Mouse (Mus musculus) forebrain, postnatal 0 days (tissue): ENCODE data around the gene Adipor2. TPM values are rescaled to one million over a fixed set of nuclear protein-coding genes. Genes with fewer than 3 reads are reported as not detected.
"Not testable (repeated sequence)": the region's sequence is repeated elsewhere in the genome, so short reads cannot be mapped to it uniquely, and the experiment has no call there.

Experiments used
- ATAC-seq: fragments of 200-750 bp; cut with Nextera tagmentation; 2 replicates; pipeline ENCODE4 v1.8.0; 2017; ENCODE audit warnings: mild to moderate bottlenecking, moderate library complexity
- DNase-seq: peaks from one replicate; pipeline ENCODE4 v3.0.0-alpha.2; 2015
- H3K27ac ChIP-seq: fragments of 300-500 bp; sonication (generic); 2 replicates; pipeline ENCODE4 v1.5.1; 2014; ENCODE audit warnings: low read depth, mild to moderate bottlenecking, antibody characterized with exemption, low read length, moderate library complexity, mixed read lengths
- H3K27me3 ChIP-seq: fragments of 300-500 bp; sonication (generic); 2 replicates; pipeline ENCODE4 v1.6.1; 2014; ENCODE audit warnings: mild to moderate bottlenecking, low read length, mixed read lengths; ENCODE audit not compliant: insufficient read depth
- H3K36me3 ChIP-seq: fragments of 300-500 bp; sonication (generic); 2 replicates; pipeline ENCODE4 v1.6.1; 2014; ENCODE audit warnings: mild to moderate bottlenecking, moderate library complexity; ENCODE audit not compliant: insufficient read depth
- H3K4me1 ChIP-seq: fragments of 300-500 bp; sonication (generic); 2 replicates; pipeline ENCODE4 v1.6.1; 2014; ENCODE audit warnings: antibody characterized with exemption; ENCODE audit not compliant: insufficient read depth
- H3K4me2 ChIP-seq: fragments of 300-500 bp; sonication (generic); 2 replicates; pipeline ENCODE4 v1.6.1; 2014; ENCODE audit warnings: low read depth, mild to moderate bottlenecking, moderate library complexity
- H3K4me3 ChIP-seq: fragments of 300-500 bp; sonication (generic); 2 replicates; pipeline ENCODE4 v1.5.1; 2014; ENCODE audit warnings: low read depth, low read length, mixed read lengths
- H3K9ac ChIP-seq: fragments of 300-500 bp; sonication (generic); 2 replicates; pipeline ENCODE4 v1.6.1; 2014; ENCODE audit warnings: mild to moderate bottlenecking
- H3K9me3 ChIP-seq: fragments of 300-500 bp; sonication (generic); 2 replicates; pipeline ENCODE4 v1.6.1; 2016; ENCODE audit warnings: low read length
- CTCF ChIP-seq: sonication (generic); IDR thresholded peaks from 2 replicates; pipeline ENCODE4 v1.5.1; 2016; ENCODE audit warnings: antibody characterized with exemption, control low read depth, low read depth
- WGBS: fragments of 180-500 bp; shearing (Covaris S2); extraction: QIAGEN DNeasy Blood & Tissue Kit; methylation state at CpG from one replicate; pipeline ENCODE4 v1.1.7; 2014; 5-methylcytosine and 5-hydroxymethylcytosine counted together
- polyA plus RNA-seq: library from polyadenylated mRNA; unstranded; fragments of >200 nt; fragmentation: Nextera tagmentation; extraction: Ambion mirVana; gene quantifications from 2 replicates; pipeline ENCODE4 v1.2.1, GENCODE M21; 2015
- total RNA-seq: library from RNA; depleted of rRNA; stranded (reverse); fragments of >200 nt; gene quantifications from 2 replicates; pipeline ENCODE4 v1.2.3, GENCODE M21; 2014

Adipor2 gene
- total and polyA plus RNA-seq, 2 experiments from 2014 or later, result 34.0 to 46.9 TPM

DNA sequence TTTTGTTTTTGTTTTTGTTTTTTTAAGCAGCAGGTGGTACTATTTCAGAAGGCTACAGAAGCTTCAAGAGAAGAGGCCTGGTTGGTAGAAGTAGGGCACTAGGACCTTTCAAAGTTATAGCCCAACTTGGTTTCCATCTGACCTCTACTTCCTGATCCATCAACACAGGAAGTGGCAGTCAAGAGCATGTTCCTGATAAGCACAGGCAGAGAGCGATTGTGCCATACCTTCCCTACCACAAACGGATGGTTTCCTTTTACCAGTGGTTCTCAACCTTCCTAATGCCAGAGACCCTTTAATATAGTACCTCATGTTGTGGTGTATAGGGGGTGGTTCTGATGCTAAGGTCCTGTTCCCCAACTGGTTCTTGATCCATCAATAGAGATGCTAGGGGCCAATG is 39.9 kb downstream of the Adipor2 start:
- no peaks in the 10 kb centered on the region for H3K4me1 ChIP-seq
- H3K27me3 ChIP-seq, result no peaks in the 10 kb centered on the region
- no peak overlapping the region for H3K9ac ChIP-seq
- H3K4me2 ChIP-seq, result no peak overlapping the region
- H3K9me3 ChIP-seq, result no peaks in the 10 kb centered on the region
- WGBS, result 87% methylated on average over 2 of the region's 2 CpGs
- H3K27ac ChIP-seq, result no peak overlapping the region
- H3K4me3 ChIP-seq, result no peak overlapping the region
- DNase-seq (no peak), ATAC-seq (no peak)
- TF ChIP-seq CTCF, result no peak
- H3K36me3 ChIP-seq, result no peaks in the 10 kb centered on the region

DNA sequence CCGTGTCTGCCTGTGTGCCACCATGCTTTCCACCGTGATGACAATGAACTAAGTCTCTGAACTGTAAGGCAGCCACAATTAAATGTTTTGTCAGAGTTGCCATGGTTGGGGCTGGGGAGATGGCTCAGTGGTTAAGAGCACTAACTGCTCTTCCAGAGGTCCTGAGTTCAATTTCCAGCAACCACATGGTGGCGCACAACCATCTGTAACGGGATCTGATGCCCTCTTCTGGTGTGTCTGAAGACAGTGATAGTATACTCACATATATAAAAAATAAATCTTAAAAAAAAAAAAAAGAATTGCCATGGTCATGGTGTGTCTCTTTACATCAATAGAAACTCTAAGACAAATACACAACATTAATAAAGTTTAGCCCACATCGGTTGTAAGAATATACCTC is 42.5 kb downstream of the Adipor2 start:
- peak; percentile 8; the same call in 1 of the 2 replicates for TF ChIP-seq CTCF
- Histone ChIP-seq H3K9me3 (no peaks in the 10 kb centered on the region), H3K36me3 (no peaks in the 10 kb centered on the region), H3K27me3 (no peaks in the 10 kb centered on the region), H3K4me2 (no peak overlapping the region), H3K4me3 (no peak overlapping the region), H3K4me1 (no peaks in the 10 kb centered on the region), H3K9ac (no peak overlapping the region), H3K27ac (no peak overlapping the region)
- ATAC-seq (no peak), DNase-seq (no peak)
- WGBS, result 75% methylated on average over 5 of the region's 5 CpGs

DNA sequence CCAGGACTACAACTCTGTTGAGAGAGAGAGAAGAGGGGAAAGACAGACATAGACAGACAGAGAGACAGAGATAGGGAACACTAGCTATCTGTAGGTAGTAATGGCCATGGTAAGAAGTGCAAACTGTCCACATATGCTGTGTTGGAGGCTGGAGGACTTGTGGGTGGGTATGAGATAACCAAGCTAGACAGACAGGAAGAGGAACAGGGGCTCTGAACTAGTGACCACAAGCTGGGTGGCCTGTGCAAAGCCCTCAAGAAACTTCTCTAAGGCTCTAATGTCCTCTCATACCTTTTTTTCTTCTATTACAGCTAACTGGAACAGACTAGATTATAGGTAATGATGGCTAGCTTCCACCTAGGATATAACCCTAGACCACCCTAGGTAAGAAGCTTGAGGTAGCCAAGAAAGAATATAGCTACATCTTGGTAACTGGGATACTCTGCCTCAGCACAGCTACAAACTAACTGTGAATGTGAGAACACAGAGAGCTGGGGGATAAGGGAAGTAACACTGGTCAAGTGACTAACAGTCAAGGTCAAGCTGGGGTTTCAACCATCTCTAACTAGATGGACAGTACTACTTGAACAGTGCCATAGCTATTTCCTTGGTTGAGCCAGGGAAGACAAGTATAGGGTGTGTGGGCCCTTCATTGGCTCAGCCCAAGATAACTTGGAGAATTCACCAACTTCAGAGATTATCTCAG is 44.4 kb downstream of the Adipor2 start:
- H3K4me2 ChIP-seq, result no peak overlapping the region
- no peaks in the 10 kb centered on the region for H3K27me3 ChIP-seq
- no peak overlapping the region for H3K4me3 ChIP-seq
- DNase-seq (no peak), ATAC-seq (no peak)
- no peak for TF ChIP-seq CTCF
- H3K9me3 ChIP-seq, result no peaks in the 10 kb centered on the region
- H3K4me1 ChIP-seq, result no peaks in the 10 kb centered on the region
- H3K36me3 ChIP-seq, result peaks cover 5% of the 10 kb centered on the region; the same call in 1 of the 2 replicates
- H3K9ac ChIP-seq, result no peak overlapping the region
- H3K27ac ChIP-seq, result no peak overlapping the region

DNA sequence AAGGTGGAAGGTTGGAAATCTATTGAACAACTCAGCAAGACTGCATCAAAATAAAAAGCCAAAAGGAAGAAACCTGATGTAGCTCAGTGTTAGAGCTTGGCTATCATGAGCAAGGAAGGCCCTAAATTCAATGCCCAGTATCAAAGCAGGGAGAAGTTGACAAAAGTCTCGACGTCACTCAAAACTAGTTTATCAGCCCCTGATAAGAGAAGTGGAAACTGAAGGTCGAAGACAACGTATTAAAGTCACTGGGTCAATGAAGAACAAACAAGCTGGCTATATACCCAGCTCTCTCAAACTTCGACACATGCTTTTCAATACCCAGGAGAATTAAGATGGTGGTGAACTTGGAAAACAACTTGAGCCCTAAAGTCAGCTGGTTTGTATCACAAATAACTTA is 45.3 kb downstream of the Adipor2 start:
- Histone ChIP-seq H3K27me3 (no peaks in the 10 kb centered on the region), H3K27ac (no peak overlapping the region), H3K4me2 (no peak overlapping the region), H3K4me3 (no peak overlapping the region), H3K36me3 (peaks cover 5% of the 10 kb centered on the region; the same call in 1 of the 2 replicates), H3K9me3 (no peaks in the 10 kb centered on the region), H3K4me1 (no peaks in the 10 kb centered on the region), H3K9ac (no peak overlapping the region)
- no peak for TF ChIP-seq CTCF
- 94% methylated on average over 5 of the region's 5 CpGs for WGBS
- DNase-seq (no peak), ATAC-seq (no peak)

DNA sequence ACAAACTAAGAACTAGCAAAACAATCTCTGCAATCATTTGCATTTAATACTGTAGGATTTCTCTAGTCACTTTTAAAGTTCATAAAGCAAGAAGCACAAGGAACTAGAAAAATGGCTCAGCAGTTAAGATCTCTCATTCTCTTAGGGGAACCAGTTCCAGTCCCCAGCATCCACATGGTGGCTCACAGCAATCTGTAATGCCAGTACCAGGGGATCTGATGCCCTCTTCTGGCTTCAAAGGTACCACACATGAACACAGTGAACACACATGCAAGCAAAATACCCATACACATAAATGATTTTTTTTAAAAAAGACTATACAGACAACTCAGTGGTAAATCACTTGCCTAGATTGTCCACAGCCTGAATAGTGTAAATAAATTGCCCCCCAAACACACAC is 45.9 kb downstream of the Adipor2 start:
- Histone ChIP-seq H3K9me3 (no peaks in the 10 kb centered on the region), H3K4me3 (no peak overlapping the region), H3K4me1 (no peaks in the 10 kb centered on the region), H3K27me3 (no peaks in the 10 kb centered on the region), H3K27ac (no peak overlapping the region), H3K9ac (no peak overlapping the region), H3K4me2 (no peak overlapping the region), H3K36me3 (peaks cover 5% of the 10 kb centered on the region; the same call in 1 of the 2 replicates)
- peak; percentile 40; the same call in 1 of the 2 replicates for TF ChIP-seq CTCF
- DNase-seq, result no peak
- no peak; the same call in 1 of the 2 replicates for ATAC-seq

DNA sequence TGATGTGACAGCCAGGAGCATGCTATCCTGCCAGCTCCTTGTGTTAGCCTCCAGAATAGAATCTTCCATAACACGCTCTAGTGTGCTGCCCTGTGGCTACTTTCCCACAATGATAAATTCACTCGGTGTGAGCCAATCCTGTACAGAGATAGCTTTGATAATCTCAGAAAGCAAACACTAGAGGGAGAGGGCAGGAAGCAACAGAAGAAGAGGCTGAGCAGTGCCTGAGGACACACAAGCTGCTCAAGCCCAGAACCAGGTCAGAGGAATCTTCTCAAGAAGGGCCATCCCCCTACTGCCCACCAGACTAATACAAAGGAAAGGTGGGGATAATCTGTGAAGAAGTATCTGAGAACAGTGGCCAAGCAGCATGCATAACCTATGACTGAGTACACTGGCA is 50.1 kb downstream of the Adipor2 start:
- DNase-seq, result no peak
- Histone ChIP-seq H3K27me3 (no peaks in the 10 kb centered on the region), H3K4me2 (no peak overlapping the region), H3K4me1 (no peaks in the 10 kb centered on the region), H3K27ac (no peak overlapping the region), H3K9ac (no peak overlapping the region), H3K36me3 (peaks cover 20% of the 10 kb centered on the region), H3K9me3 (no peaks in the 10 kb centered on the region), H3K4me3 (no peak overlapping the region)
- ATAC-seq, result no peak
- 98% methylated on average over 2 of the region's 2 CpGs for WGBS
- TF ChIP-seq CTCF, result no peak

DNA sequence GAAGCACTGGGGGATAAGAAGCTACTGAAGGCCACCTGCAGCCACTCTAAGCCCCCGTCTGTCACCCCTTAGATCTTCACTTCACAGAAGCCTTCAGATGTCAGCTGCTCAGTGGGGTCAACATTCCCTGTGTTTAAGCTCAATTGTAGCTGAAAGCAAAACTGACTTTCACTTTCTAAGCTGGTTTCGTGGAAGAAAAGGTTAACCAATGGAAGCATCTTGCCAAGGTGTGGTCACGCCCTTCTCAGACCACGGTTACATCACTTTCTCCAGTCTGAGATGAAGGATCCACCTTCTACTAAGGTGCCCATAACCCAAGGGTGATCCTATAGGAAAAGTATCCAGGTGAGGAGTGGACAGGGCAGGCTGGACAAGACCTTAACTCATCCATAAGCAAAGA is 50.7 kb downstream of the Adipor2 start:
- H3K36me3 ChIP-seq, result peaks cover 20% of the 10 kb centered on the region
- not testable (repeated sequence) for H3K4me3 ChIP-seq, H3K4me1 ChIP-seq, H3K9me3 ChIP-seq, H3K27ac ChIP-seq, DNase-seq, H3K27me3 ChIP-seq, ATAC-seq, H3K4me2 ChIP-seq, H3K9ac ChIP-seq
- WGBS, result 89% methylated on average over 3 of the region's 4 CpGs

DNA sequence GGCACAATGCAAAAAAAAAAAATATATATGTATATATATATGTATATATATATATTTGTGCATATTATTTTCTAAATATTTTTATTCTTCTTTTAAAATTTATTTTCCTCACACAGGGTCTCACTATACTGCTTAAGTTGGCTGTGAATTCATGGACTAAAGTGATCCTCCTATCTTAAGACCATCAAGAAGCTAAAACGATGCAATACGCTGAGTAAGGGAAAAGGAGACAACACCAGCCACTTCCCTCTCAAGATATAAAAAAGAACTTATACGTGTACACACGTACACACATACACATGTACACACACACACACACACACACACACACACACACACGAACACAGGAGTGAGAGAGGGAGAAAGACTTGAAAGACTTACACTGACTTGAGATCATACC is 53.9 kb downstream of the Adipor2 start:
- Histone ChIP-seq H3K27me3 (no peaks in the 10 kb centered on the region), H3K4me3 (no peak overlapping the region), H3K4me1 (no peaks in the 10 kb centered on the region), H3K36me3 (peaks cover 28% of the 10 kb centered on the region), H3K27ac (no peak overlapping the region), H3K9me3 (no peaks in the 10 kb centered on the region), H3K9ac (no peak overlapping the region), H3K4me2 (no peak overlapping the region)
- 96% methylated on average over 5 of the region's 5 CpGs for WGBS
- DNase-seq (no peak), ATAC-seq (no peak)
- TF ChIP-seq CTCF, result no peak
